Mouse (Mus musculus): ENCODE data around the gene Gm4553. TPM values are rescaled to one million over a fixed set of nuclear protein-coding genes. Genes with fewer than 3 reads are reported as not detected.
"Not testable (repeated sequence)": the region's sequence is repeated elsewhere in the genome, so short reads cannot be mapped to it uniquely, and the experiment has no call there.

The Gm4553 gene
- polyA plus RNA-seq, 1 experiment from 2014 or later = not detected

GRCm38 (mm10) chr7:142145413-142145940 lies 20.1 kb downstream of the Gm4553 start:
- Histone ChIP-seq H3K9me3 (ENCODE audit: control insufficient read depth, low read length) (no peaks in the 10 kb centered on the region), H3K27ac (ENCODE audit: low read depth, low read length) (no peak overlapping the region), H3K4me3 (ENCODE audit: low read depth, low read length) (no peak overlapping the region), H3K27me3 (ENCODE audit: control insufficient read depth, insufficient read depth, low read length) (no peaks in the 10 kb centered on the region), H3K9ac (ENCODE audit: low read length) (no peak overlapping the region), H3K4me2 (no peak overlapping the region), H3K36me3 (ENCODE audit: control insufficient read depth, insufficient read depth, low read length) (no peaks in the 10 kb centered on the region), H3K4me1 (ENCODE audit: control insufficient read depth, insufficient read depth, low read length) (no peaks in the 10 kb centered on the region)
- DNase-seq (ENCODE audit: low spot score, missing footprints) = no peak
- ATAC-seq (ENCODE audit: low FRiP score) = no peak
- WGBS = 63% methylated on average over 4 of the region's 4 CpGs

- no peak within 1 kb of the TSS for H3K4me3 ChIP-seq (ENCODE audit: low read depth, low read length)
- H3K4me1 ChIP-seq (ENCODE audit: control insufficient read depth, insufficient read depth, low read length) = no peaks in the 10 kb centered on the region
- no peaks in the 10 kb centered on the region for H3K36me3 ChIP-seq (ENCODE audit: control insufficient read depth, insufficient read depth, low read length)
- DNase-seq (ENCODE audit: low spot score, missing footprints) = no peak
- H3K9me3 ChIP-seq (ENCODE audit: control insufficient read depth, low read length) = no peaks in the 10 kb centered on the region
- no peaks in the 10 kb centered on the region for H3K27me3 ChIP-seq (ENCODE audit: control insufficient read depth, insufficient read depth, low read length)
- no peak for ATAC-seq (ENCODE audit: low FRiP score)
- no peak within 1 kb of the TSS for H3K9ac ChIP-seq (ENCODE audit: low read length)
- H3K27ac ChIP-seq (ENCODE audit: low read depth, low read length) = no peak within 1 kb of the TSS
- no peak within 1 kb of the TSS for H3K4me2 ChIP-seq
- WGBS = 86% methylated on average over 1 of the region's 1 CpGs
These were observed 21.0 kb downstream of the Gm4553 start, which contains the start of gene Gm45337 for GRCm38 (mm10) chr7:142144507-142144906. TSS of gene Gm45337 (minus strand) at chr7:142144607.

GRCm38 (mm10) chr7:142143506-142144010 lies 22.0 kb downstream of the Gm4553 start:
- ATAC-seq (ENCODE audit: low FRiP score); H3K4me2 ChIP-seq; H3K4me3 ChIP-seq (ENCODE audit: low read depth, low read length); H3K27me3 ChIP-seq (ENCODE audit: control insufficient read depth, insufficient read depth, low read length); DNase-seq (ENCODE audit: low spot score, missing footprints); H3K36me3 ChIP-seq (ENCODE audit: control insufficient read depth, insufficient read depth, low read length); H3K27ac ChIP-seq (ENCODE audit: low read depth, low read length); H3K4me1 ChIP-seq (ENCODE audit: control insufficient read depth, insufficient read depth, low read length); H3K9ac ChIP-seq (ENCODE audit: low read length); H3K9me3 ChIP-seq (ENCODE audit: control insufficient read depth, low read length): not testable (repeated sequence)
- WGBS = 69% methylated on average over 1 of the region's 1 CpGs

GRCm38 (mm10) chr7:142140696-142141095 lies 24.8 kb downstream of the Gm4553 start:
- no peaks in the 10 kb centered on the region for H3K36me3 ChIP-seq (ENCODE audit: control insufficient read depth, insufficient read depth, low read length)
- H3K4me2 ChIP-seq = no peak overlapping the region
- no peak overlapping the region for H3K4me3 ChIP-seq (ENCODE audit: low read depth, low read length)
- H3K9me3 ChIP-seq (ENCODE audit: control insufficient read depth, low read length) = no peaks in the 10 kb centered on the region
- DNase-seq (ENCODE audit: low spot score, missing footprints) = no peak
- 58% methylated on average over 1 of the region's 1 CpGs for WGBS
- H3K9ac ChIP-seq (ENCODE audit: low read length) = no peak overlapping the region
- no peak overlapping the region for H3K27ac ChIP-seq (ENCODE audit: low read depth, low read length)
- H3K27me3 ChIP-seq (ENCODE audit: control insufficient read depth, insufficient read depth, low read length) = no peaks in the 10 kb centered on the region
- H3K4me1 ChIP-seq (ENCODE audit: control insufficient read depth, insufficient read depth, low read length) = no peaks in the 10 kb centered on the region
- no peak for ATAC-seq (ENCODE audit: low FRiP score)

- 63% methylated on average over 2 of the region's 2 CpGs for WGBS
These were observed 29.6 kb downstream of the Gm4553 start, which contains the start of gene Gm39115 for GRCm38 (mm10) chr7:142135934-142136333. TSS of gene Gm39115 (minus strand) at chr7:142136034.

GRCm38 (mm10) chr7:142134206-142134995 lies 31.1 kb downstream of the Gm4553 start:
- WGBS = 66% methylated on average over 4 of the region's 4 CpGs
- H3K4me3 ChIP-seq (ENCODE audit: low read depth, low read length) = no peak overlapping the region
- no peaks in the 10 kb centered on the region for H3K4me1 ChIP-seq (ENCODE audit: control insufficient read depth, insufficient read depth, low read length)
- ATAC-seq (ENCODE audit: low FRiP score) (no peak), DNase-seq (ENCODE audit: low spot score, missing footprints) (no peak)
- H3K27me3 ChIP-seq (ENCODE audit: control insufficient read depth, insufficient read depth, low read length) = no peaks in the 10 kb centered on the region
- no peak overlapping the region for H3K4me2 ChIP-seq
- H3K36me3 ChIP-seq (ENCODE audit: control insufficient read depth, insufficient read depth, low read length) = no peaks in the 10 kb centered on the region
- no peak overlapping the region for H3K9ac ChIP-seq (ENCODE audit: low read length)
- H3K27ac ChIP-seq (ENCODE audit: low read depth, low read length) = no peak overlapping the region
- no peaks in the 10 kb centered on the region for H3K9me3 ChIP-seq (ENCODE audit: control insufficient read depth, low read length)

More at GRCm38 (mm10) chr7:142135934-142136333, 29.6 kb downstream of the Gm4553 start, which contains the start of gene Gm39115:
- H3K9ac ChIP-seq (ENCODE audit: low read length); H3K36me3 ChIP-seq (ENCODE audit: control insufficient read depth, insufficient read depth, low read length); H3K4me3 ChIP-seq (ENCODE audit: low read depth, low read length); DNase-seq (ENCODE audit: low spot score, missing footprints); H3K27ac ChIP-seq (ENCODE audit: low read depth, low read length); ATAC-seq (ENCODE audit: low FRiP score); H3K4me2 ChIP-seq; H3K9me3 ChIP-seq (ENCODE audit: control insufficient read depth, low read length); H3K27me3 ChIP-seq (ENCODE audit: control insufficient read depth, insufficient read depth, low read length); H3K4me1 ChIP-seq (ENCODE audit: control insufficient read depth, insufficient read depth, low read length): not testable (repeated sequence)

GRCm38 (mm10) chr7:142128843-142129242 lies 36.7 kb downstream of the Gm4553 start:
- no peak overlapping the region for H3K27ac ChIP-seq (ENCODE audit: low read depth, low read length)
- H3K9me3 ChIP-seq (ENCODE audit: control insufficient read depth, low read length) = no peaks in the 10 kb centered on the region
- no peaks in the 10 kb centered on the region for H3K27me3 ChIP-seq (ENCODE audit: control insufficient read depth, insufficient read depth, low read length)
- no peaks in the 10 kb centered on the region for H3K4me1 ChIP-seq (ENCODE audit: control insufficient read depth, insufficient read depth, low read length)
- 65% methylated on average over 4 of the region's 4 CpGs for whole genome bisulfite sequencing
- no peak overlapping the region for H3K9ac ChIP-seq (ENCODE audit: low read length)
- no peak overlapping the region for H3K4me2 ChIP-seq
- H3K4me3 ChIP-seq (ENCODE audit: low read depth, low read length) = no peak overlapping the region
- H3K36me3 ChIP-seq (ENCODE audit: control insufficient read depth, insufficient read depth, low read length) = no peaks in the 10 kb centered on the region
- ATAC-seq (ENCODE audit: low FRiP score) (no peak), DNase-seq (ENCODE audit: low spot score, missing footprints) (no peak)

GRCm38 (mm10) chr7:142120629-142121028 lies 44.9 kb downstream of the Gm4553 start, which contains the start of gene Gm45618:
TSS of gene Gm45618 (minus strand) at chr7:142120729.
- H3K27me3 ChIP-seq (ENCODE audit: control insufficient read depth, insufficient read depth, low read length); H3K4me3 ChIP-seq (ENCODE audit: low read depth, low read length); H3K4me2 ChIP-seq; H3K36me3 ChIP-seq (ENCODE audit: control insufficient read depth, insufficient read depth, low read length); DNase-seq (ENCODE audit: low spot score, missing footprints); H3K9me3 ChIP-seq (ENCODE audit: control insufficient read depth, low read length); H3K9ac ChIP-seq (ENCODE audit: low read length); H3K4me1 ChIP-seq (ENCODE audit: control insufficient read depth, insufficient read depth, low read length); ATAC-seq (ENCODE audit: low FRiP score); H3K27ac ChIP-seq (ENCODE audit: low read depth, low read length): not testable (repeated sequence)
- WGBS = 79% methylated on average over 1 of the region's 1 CpGs

GRCm38 (mm10) chr7:142119632-142120031 lies 45.9 kb downstream of the Gm4553 start:
- H3K4me1 ChIP-seq (ENCODE audit: control insufficient read depth, insufficient read depth, low read length) = no peaks in the 10 kb centered on the region
- H3K9me3 ChIP-seq (ENCODE audit: control insufficient read depth, low read length) = no peaks in the 10 kb centered on the region
- 22% methylated on average over 5 of the region's 5 CpGs for WGBS
- DNase-seq (ENCODE audit: low spot score, missing footprints) (no peak), ATAC-seq (ENCODE audit: low FRiP score) (no peak)
- H3K9ac ChIP-seq (ENCODE audit: low read length) = no peak overlapping the region
- H3K4me2 ChIP-seq = no peak overlapping the region
- H3K4me3 ChIP-seq (ENCODE audit: low read depth, low read length) = no peak overlapping the region
- no peaks in the 10 kb centered on the region for H3K36me3 ChIP-seq (ENCODE audit: control insufficient read depth, insufficient read depth, low read length)
- no peak overlapping the region for H3K27ac ChIP-seq (ENCODE audit: low read depth, low read length)
- H3K27me3 ChIP-seq (ENCODE audit: control insufficient read depth, insufficient read depth, low read length) = no peaks in the 10 kb centered on the region

All from midbrain, embryonic 11.5 days (tissue).